Mouse (Mus musculus) kidney, adult 2 months (tissue): ENCODE measurements at regions not wholly inside any gene's neighbourhood (a gene's known extent, or its start where the extent isn't known, plus 50 kb on each side); places are given as distances from the start of the nearest gene placed in this dataset.

Source experiments
- CTCF ChIP-seq: fragments of 200-500 bp; conservative IDR thresholded peaks from 2 replicates; pipeline ENCODE4 v1.5.1; 2011; ENCODE audit warnings: low read depth, mild to moderate bottlenecking, control low read depth, low read length, moderate library complexity, mixed read lengths; ENCODE audit not compliant: insufficient read depth, insufficient read length
- POLR2A ChIP-seq: fragments of 200-500 bp; IDR thresholded peaks from one replicate; pipeline ENCODE4 v1.6.1; 2011; ENCODE audit warnings: low read depth, low read length, control low read depth

DNA sequence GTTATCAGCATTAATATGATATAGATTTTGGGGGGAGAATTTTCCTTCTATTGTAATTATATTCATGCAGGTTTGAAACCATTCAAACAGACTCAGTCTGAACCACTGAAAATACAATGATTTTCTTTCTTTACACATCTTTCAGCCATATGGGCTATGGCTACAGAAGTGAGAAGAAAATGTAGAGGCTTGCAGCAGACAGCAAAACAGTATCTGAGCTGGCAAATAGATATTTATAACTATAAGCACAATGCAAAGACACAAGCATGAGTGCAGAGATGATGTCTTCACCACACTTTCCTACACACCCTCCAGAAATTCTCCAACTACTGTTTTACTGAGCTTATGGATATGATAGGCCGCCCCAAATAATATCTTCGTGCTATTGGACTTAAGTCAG, 92.6 kb upstream of the Klf6 start:
- TF ChIP-seq POLR2A (no peak), CTCF (no peak)
